Mouse (Mus musculus) bone marrow, adult 2 months (tissue): ENCODE measurements at regions not wholly inside any gene's neighbourhood (a gene's known extent, or its start where the extent isn't known, plus 50 kb on each side); places are given as distances from the start of the nearest gene placed in this dataset.

Experiments
- CTCF ChIP-seq: fragments of 200-500 bp; IDR thresholded peaks from 2 replicates; pipeline ENCODE4 v1.5.1; 2011; ENCODE audit warnings: low read length, control low read depth; ENCODE audit not compliant: control insufficient read depth, insufficient read depth
- POLR2A ChIP-seq: fragments of 200-500 bp; IDR thresholded peaks from 2 replicates; pipeline ENCODE4 v1.6.1; 2011; ENCODE audit warnings: low read depth, mild to moderate bottlenecking, control low read depth, low read length, borderline replicate concordance; ENCODE audit not compliant: control insufficient read depth

- no peak for TF ChIP-seq POLR2A
- TF ChIP-seq CTCF, result no peak
These were observed 354.3 kb upstream of the Gm10295 start for GRCm38 (mm10) chr7:71705426-71706050.
